Mouse (Mus musculus): Measurements from ENCODE around the gene Eftud2. TPM values are rescaled to one million over a fixed set of nuclear protein-coding genes. Genes with fewer than 3 reads are reported as not detected.

Eftud2 gene
- polyA plus RNA-seq, 1 experiment, result 72.5 TPM

DNA sequence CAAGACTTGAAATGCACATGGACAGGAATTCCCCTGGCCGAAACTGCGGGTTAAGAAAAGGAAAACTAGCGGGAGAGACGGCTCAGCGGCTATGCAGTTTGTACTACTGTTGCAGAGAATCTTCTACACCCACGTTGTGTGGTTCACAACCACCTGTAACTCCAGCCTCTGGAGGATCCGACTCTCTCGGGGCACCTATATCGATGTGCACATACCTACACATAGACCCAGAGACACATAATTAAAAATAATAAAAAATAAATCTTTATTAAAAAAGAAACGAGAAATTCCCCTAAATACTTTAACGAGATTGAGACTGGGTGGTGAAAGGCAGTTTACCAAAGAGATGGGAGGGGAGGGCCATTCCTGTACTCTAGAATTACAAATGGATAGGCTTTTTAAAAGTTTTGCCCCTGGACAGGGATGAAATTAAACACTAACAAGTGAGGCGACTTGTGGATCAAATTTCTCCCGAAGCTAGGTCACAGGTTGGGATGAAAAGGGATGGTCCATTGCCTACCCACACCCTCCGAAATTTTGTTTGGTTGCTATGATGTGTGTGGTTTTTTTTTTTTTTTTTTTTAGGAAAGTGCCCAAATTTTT is 60.9 kb downstream of the Eftud2 start:
- peaks cover 14% of the 10 kb centered on the region for H3K4me1 ChIP-seq (ENCODE audit: control insufficient read depth, insufficient read depth, low read length)
- TF ChIP-seq POLR2A (IDR thresholded peaks at IDR 0.05; ENCODE audit: control insufficient read depth, low read depth, low read length) (no peak), CTCF (IDR thresholded peaks at IDR 0.05; ENCODE audit: control insufficient read depth, insufficient read depth, insufficient replicate concordance, low read depth, low read length) (no peak)
- H3K4me3 ChIP-seq (ENCODE audit: control insufficient read depth, low read depth, low read length), result peak overlapping the region; percentile 83
- H3K27me3 ChIP-seq (ENCODE audit: control insufficient read depth, insufficient read depth, low read length), result no peaks in the 10 kb centered on the region
- H3K36me3 ChIP-seq (ENCODE audit: control insufficient read depth, insufficient read depth, low read length), result no peaks in the 10 kb centered on the region
- peak overlapping the region; percentile 71; the same call in 1 of the 2 replicates for H3K27ac ChIP-seq (ENCODE audit: control insufficient read depth, insufficient read depth, low read depth, low read length)

DNA sequence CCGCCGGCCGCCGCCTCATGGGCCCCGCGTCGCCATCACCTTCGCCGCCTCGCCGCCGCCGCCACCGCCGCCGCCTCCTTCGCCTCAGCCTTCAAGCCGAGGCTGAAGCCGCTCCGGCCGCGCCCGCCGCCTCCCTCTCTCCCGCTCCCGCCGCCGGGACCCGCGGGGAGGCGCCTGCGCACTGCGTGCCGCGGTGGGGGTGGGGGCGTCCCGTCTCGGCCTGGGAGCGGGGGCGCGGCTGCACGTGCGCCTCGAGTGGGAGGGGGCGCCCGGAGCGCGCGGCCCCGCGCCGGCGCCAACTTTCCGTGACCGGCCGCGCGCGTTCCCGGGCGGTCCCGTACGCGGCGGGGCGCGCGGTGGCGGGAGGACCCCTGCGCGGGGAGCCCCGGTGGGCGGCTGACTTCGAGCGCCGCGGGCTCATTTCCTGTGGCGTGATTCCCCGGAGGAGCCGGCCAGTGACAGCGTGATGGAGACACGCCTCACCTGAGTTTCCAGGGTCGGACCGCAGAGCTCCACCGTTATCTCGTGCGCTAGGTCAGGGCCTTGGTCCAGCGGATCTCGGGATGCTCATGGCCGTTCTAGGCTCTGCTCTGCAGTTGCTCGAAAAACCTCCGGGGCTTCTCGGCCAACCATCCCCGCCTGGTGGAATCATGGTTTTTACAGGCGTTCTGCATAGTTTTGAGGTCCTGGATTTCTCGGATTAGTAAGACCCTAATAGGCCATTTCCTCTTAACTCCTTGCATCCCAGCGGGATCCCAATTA is 61.6 kb downstream of the Eftud2 start, which contains the start of gene Gjc1:
Gene Gjc1, minus strand, starts transcription at position 680 of the 762 bp plus-strand sequence.
- TF ChIP-seq POLR2A (IDR thresholded peaks at IDR 0.05; ENCODE audit: control insufficient read depth, low read depth, low read length) (peak; percentile 71), CTCF (IDR thresholded peaks at IDR 0.05; ENCODE audit: control insufficient read depth, insufficient read depth, insufficient replicate concordance, low read depth, low read length) (no peak)
- H3K27ac ChIP-seq (ENCODE audit: control insufficient read depth, insufficient read depth, low read depth, low read length), result peak within 1 kb of the TSS; percentile 84
- peaks cover 14% of the 10 kb centered on the region for H3K4me1 ChIP-seq (ENCODE audit: control insufficient read depth, insufficient read depth, low read length)
- no peaks in the 10 kb centered on the region for H3K27me3 ChIP-seq (ENCODE audit: control insufficient read depth, insufficient read depth, low read length)
- no peaks in the 10 kb centered on the region for H3K36me3 ChIP-seq (ENCODE audit: control insufficient read depth, insufficient read depth, low read length)
- peak within 1 kb of the TSS; percentile 83 for H3K4me3 ChIP-seq (ENCODE audit: control insufficient read depth, low read depth, low read length)

DNA sequence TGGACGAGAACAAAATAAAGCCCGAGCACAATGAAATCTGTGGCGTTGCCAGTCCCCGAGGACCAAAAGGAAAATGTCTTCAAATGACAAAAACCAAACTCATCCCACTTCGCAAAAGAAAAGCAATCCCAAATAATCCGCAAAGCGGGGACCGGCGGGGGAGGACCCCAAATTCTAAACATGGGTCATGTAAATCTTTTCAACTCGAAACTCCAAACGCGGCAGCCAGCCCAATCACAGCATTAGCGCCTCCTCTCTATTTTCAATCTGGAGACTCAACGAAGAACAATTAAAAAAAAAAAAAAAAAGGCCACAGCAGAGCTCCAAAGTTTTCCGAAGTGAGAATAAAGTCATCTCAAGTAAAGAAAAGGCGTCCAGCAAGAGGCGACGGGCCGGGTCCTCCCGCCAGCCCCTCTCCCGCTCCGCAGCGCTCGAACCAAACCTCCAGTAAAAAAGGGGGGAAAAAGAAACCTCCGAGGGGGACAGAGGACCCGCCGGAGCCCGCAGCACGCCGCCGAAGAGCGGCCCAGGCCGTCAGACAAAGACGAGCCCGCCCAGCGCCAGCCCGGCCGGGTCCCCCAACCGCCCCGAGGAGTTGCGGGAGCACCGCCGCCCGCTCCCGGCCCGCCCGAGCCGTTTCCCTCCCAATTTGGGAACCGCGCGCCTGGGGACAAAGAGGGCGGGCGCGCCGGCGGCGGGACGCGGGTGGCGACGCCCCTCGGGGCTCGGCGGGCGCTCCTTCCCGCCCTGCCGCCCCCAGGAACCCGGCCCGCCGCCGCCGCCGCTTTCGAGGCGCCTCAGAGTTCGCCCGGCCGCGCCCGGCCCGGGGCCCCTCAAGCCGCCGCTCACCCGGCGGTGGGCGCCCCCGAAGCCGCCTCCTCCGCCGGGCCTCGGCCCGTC is 62.4 kb downstream of the Eftud2 start:
- Histone ChIP-seq H3K4me1 (ENCODE audit: control insufficient read depth, insufficient read depth, low read length) (peaks cover 14% of the 10 kb centered on the region), H3K36me3 (ENCODE audit: control insufficient read depth, insufficient read depth, low read length) (no peaks in the 10 kb centered on the region), H3K27ac (ENCODE audit: control insufficient read depth, insufficient read depth, low read depth, low read length) (peak overlapping the region; percentile 84), H3K4me3 (ENCODE audit: control insufficient read depth, low read depth, low read length) (peak overlapping the region; percentile 83), H3K27me3 (ENCODE audit: control insufficient read depth, insufficient read depth, low read length) (no peaks in the 10 kb centered on the region)
- TF ChIP-seq CTCF (IDR thresholded peaks at IDR 0.05; ENCODE audit: control insufficient read depth, insufficient read depth, insufficient replicate concordance, low read depth, low read length) (no peak), POLR2A (IDR thresholded peaks at IDR 0.05; ENCODE audit: control insufficient read depth, low read depth, low read length) (no peak)

DNA sequence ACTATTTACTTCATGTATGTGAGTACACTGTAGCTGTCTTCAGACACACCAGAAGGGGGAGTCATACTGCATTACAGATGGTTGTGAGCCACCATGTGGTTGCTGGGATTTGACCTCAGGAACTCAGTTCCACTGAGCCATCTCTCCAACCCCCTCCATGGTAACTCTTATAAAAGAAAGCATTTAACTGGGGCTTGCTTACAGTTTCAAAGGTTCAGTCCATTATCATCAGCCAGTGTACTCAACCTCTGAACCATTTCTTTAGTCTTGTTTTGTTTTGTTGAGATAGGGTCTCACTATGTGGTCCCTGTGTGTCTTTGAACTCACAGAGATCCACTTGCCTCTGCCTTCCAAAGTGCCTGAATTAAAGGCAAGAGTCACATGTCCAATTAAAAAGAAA is 65.9 kb downstream of the Eftud2 start:
- H3K27ac ChIP-seq (ENCODE audit: control insufficient read depth, insufficient read depth, low read depth, low read length), result no peak overlapping the region
- H3K27me3 ChIP-seq (ENCODE audit: control insufficient read depth, insufficient read depth, low read length), result no peaks in the 10 kb centered on the region
- TF ChIP-seq CTCF (IDR thresholded peaks at IDR 0.05; ENCODE audit: control insufficient read depth, insufficient read depth, insufficient replicate concordance, low read depth, low read length), result no peak
- no peak for TF ChIP-seq POLR2A (IDR thresholded peaks at IDR 0.05; ENCODE audit: control insufficient read depth, low read depth, low read length)
- H3K4me3 ChIP-seq (ENCODE audit: control insufficient read depth, low read depth, low read length), result no peak overlapping the region
- H3K4me1 ChIP-seq (ENCODE audit: control insufficient read depth, insufficient read depth, low read length), result peaks cover 14% of the 10 kb centered on the region
- H3K36me3 ChIP-seq (ENCODE audit: control insufficient read depth, insufficient read depth, low read length), result no peaks in the 10 kb centered on the region

DNA sequence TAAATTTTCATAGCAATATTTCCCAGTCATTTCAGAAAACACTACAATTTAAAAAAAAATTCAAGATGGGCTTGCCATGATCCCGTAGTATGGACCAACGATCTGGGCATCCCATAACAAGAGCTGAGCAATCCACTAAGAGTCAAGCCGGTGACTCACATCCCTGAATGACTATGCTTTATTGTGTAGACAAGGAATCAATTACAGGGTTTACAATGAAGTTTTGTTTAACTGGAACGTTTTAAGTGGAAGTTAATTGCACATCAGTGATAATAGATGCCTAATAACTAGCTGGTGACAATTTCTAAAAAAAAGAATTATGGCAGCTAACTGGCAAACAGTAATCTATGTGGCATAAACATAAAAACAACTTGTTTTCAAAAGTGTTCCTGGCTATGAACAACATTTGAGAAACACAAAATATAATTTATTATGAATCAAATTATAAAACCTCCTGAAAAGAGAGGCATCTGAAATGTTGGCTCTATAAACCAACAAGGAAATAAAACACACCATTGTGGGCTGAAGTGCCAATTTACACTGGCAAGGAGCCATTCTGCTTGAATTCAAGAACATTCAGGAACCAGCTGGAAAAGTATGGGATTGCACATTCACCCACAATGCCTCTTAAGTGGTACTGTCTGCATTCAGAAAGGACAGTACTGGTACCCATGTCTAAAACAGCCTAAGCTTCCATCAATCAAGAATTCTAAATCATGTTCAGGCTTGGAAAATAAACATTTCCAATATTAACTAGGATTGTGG is 69.9 kb downstream of the Eftud2 start:
- TF ChIP-seq POLR2A (IDR thresholded peaks at IDR 0.05; ENCODE audit: control insufficient read depth, low read depth, low read length), result no peak
- no peak overlapping the region for H3K27ac ChIP-seq (ENCODE audit: control insufficient read depth, insufficient read depth, low read depth, low read length)
- H3K4me1 ChIP-seq (ENCODE audit: control insufficient read depth, insufficient read depth, low read length), result no peaks in the 10 kb centered on the region
- no peaks in the 10 kb centered on the region for H3K36me3 ChIP-seq (ENCODE audit: control insufficient read depth, insufficient read depth, low read length)
- H3K27me3 ChIP-seq (ENCODE audit: control insufficient read depth, insufficient read depth, low read length), result no peaks in the 10 kb centered on the region
- H3K4me3 ChIP-seq (ENCODE audit: control insufficient read depth, low read depth, low read length), result no peak overlapping the region

DNA sequence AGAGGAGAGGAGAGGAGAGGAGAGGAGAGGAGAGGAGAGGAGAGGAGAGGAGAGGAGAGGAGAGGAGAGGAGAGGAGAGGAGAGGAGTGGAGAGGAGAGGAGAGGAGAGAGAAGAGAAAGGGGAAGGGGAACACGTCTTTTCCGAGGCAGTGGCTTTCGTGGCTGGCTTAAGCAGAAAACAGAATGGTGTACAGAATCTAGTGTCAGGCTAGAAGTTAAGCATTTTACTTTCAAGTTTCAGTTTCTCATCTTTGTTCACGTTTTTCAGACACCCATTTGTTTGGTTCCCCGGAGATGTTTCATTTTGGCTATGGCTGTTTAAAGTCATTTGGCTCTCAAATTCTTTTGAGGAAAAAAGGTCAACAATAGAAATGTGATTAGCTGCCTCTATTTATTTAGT is 72.5 kb downstream of the Eftud2 start:
- Histone ChIP-seq H3K4me3 (ENCODE audit: control insufficient read depth, low read depth, low read length) (no peak overlapping the region), H3K4me1 (ENCODE audit: control insufficient read depth, insufficient read depth, low read length) (no peaks in the 10 kb centered on the region), H3K36me3 (ENCODE audit: control insufficient read depth, insufficient read depth, low read length) (no peaks in the 10 kb centered on the region), H3K27ac (ENCODE audit: control insufficient read depth, insufficient read depth, low read depth, low read length) (no peak overlapping the region), H3K27me3 (ENCODE audit: control insufficient read depth, insufficient read depth, low read length) (no peaks in the 10 kb centered on the region)
- no peak for TF ChIP-seq POLR2A (IDR thresholded peaks at IDR 0.05; ENCODE audit: control insufficient read depth, low read depth, low read length)
- no peak for TF ChIP-seq CTCF (IDR thresholded peaks at IDR 0.05; ENCODE audit: control insufficient read depth, insufficient read depth, insufficient replicate concordance, low read depth, low read length)
